Mouse (Mus musculus): ENCODE data around the gene Mcts2. TPM values are rescaled to one million over a fixed set of nuclear protein-coding genes. Genes with fewer than 3 reads are reported as not detected.
A peak's percentile ranks its signal among the peaks of the same experiment; 100 is the strongest.

Mcts2 gene
- polyA plus RNA-seq, 1 experiment = 4.4 TPM

GRCm38 (mm10) chr2:152734501-152734900, 47.7 kb downstream of the Mcts2 start:
- TF ChIP-seq POLR2A (IDR thresholded peaks at IDR 0.05; ENCODE audit: control insufficient read depth, extremely low read depth, insufficient read depth, low read length, poor library complexity) (no peak), CTCF (IDR thresholded peaks at IDR 0.05; ENCODE audit: borderline replicate concordance, control insufficient read depth, extremely low read depth, insufficient read depth, low read length, poor library complexity) (no peak)

GRCm38 (mm10) chr2:152734984-152735383, 48.1 kb downstream of the Mcts2 start:
- Histone ChIP-seq H3K4me1 (replicated peaks; ENCODE audit: control insufficient read depth, insufficient read depth, low read length) (peaks cover 23% of the 10 kb centered on the region), H3K4me3 (ENCODE audit: control insufficient read depth, insufficient read depth, low read length) (no peak overlapping the region), H3K36me3 (ENCODE audit: control insufficient read depth, insufficient read depth, low read length) (no peaks in the 10 kb centered on the region), H3K27me3 (ENCODE audit: control insufficient read depth, insufficient read depth, low read length) (peaks cover 22% of the 10 kb centered on the region), H3K27ac (ENCODE audit: control insufficient read depth, insufficient read depth, low read length) (no peak overlapping the region)
- WGBS = 2% methylated on average over 28 of the region's 28 CpGs
- TF ChIP-seq CTCF (IDR thresholded peaks at IDR 0.05; ENCODE audit: borderline replicate concordance, control insufficient read depth, extremely low read depth, insufficient read depth, low read length, poor library complexity) (no peak), POLR2A (IDR thresholded peaks at IDR 0.05; ENCODE audit: control insufficient read depth, extremely low read depth, insufficient read depth, low read length, poor library complexity) (no peak)
- peak; percentile 81 for DNase-seq

More at GRCm38 (mm10) chr2:152734501-152734900, 47.7 kb downstream of the Mcts2 start:
- Histone ChIP-seq H3K4me1 (replicated peaks; ENCODE audit: control insufficient read depth, insufficient read depth, low read length) (peaks cover 20% of the 10 kb centered on the region), H3K27ac (ENCODE audit: control insufficient read depth, insufficient read depth, low read length) (no peak overlapping the region), H3K4me3 (ENCODE audit: control insufficient read depth, insufficient read depth, low read length) (no peak overlapping the region), H3K36me3 (ENCODE audit: control insufficient read depth, insufficient read depth, low read length) (no peaks in the 10 kb centered on the region), H3K27me3 (ENCODE audit: control insufficient read depth, insufficient read depth, low read length) (peaks cover 22% of the 10 kb centered on the region)
- 31% methylated on average over 10 of the region's 10 CpGs for WGBS
- no peak for DNase-seq

GRCm38 (mm10) chr2:152736090-152736601, 49.3 kb downstream of the Mcts2 start, which contains the start of gene Id1:
Gene Id1, plus strand, starts transcription at chr2:152736251.
- TF ChIP-seq POLR2A (IDR thresholded peaks at IDR 0.05; ENCODE audit: control insufficient read depth, extremely low read depth, insufficient read depth, low read length, poor library complexity) (no peak), CTCF (IDR thresholded peaks at IDR 0.05; ENCODE audit: borderline replicate concordance, control insufficient read depth, extremely low read depth, insufficient read depth, low read length, poor library complexity) (no peak; the same call in 1 of the 2 replicates)
- under 1% methylated on average over 28 of the region's 28 CpGs for WGBS
- peak; percentile 59 for DNase-seq
- Histone ChIP-seq H3K4me1 (replicated peaks; ENCODE audit: control insufficient read depth, insufficient read depth, low read length) (peaks cover 23% of the 10 kb centered on the region), H3K27ac (ENCODE audit: control insufficient read depth, insufficient read depth, low read length) (no peak within 1 kb of the TSS), H3K4me3 (ENCODE audit: control insufficient read depth, insufficient read depth, low read length) (peak within 1 kb of the TSS; percentile 44), H3K27me3 (ENCODE audit: control insufficient read depth, insufficient read depth, low read length) (peaks cover 22% of the 10 kb centered on the region), H3K36me3 (ENCODE audit: control insufficient read depth, insufficient read depth, low read length) (no peaks in the 10 kb centered on the region)

- 4% methylated on average over 22 of the region's 22 CpGs for WGBS
- TF ChIP-seq POLR2A (IDR thresholded peaks at IDR 0.05; ENCODE audit: control insufficient read depth, extremely low read depth, insufficient read depth, low read length, poor library complexity) (no peak), CTCF (IDR thresholded peaks at IDR 0.05; ENCODE audit: borderline replicate concordance, control insufficient read depth, extremely low read depth, insufficient read depth, low read length, poor library complexity) (no peak)
- no peak for DNase-seq
- H3K4me3 ChIP-seq (ENCODE audit: control insufficient read depth, insufficient read depth, low read length) = peak overlapping the region; percentile 44
- H3K27me3 ChIP-seq (ENCODE audit: control insufficient read depth, insufficient read depth, low read length) = peaks cover 22% of the 10 kb centered on the region
- H3K36me3 ChIP-seq (ENCODE audit: control insufficient read depth, insufficient read depth, low read length) = no peaks in the 10 kb centered on the region
- no peak overlapping the region for H3K27ac ChIP-seq (ENCODE audit: control insufficient read depth, insufficient read depth, low read length)
- H3K4me1 ChIP-seq (replicated peaks; ENCODE audit: control insufficient read depth, insufficient read depth, low read length) = peaks cover 28% of the 10 kb centered on the region
These were observed 49.9 kb downstream of the Mcts2 start for GRCm38 (mm10) chr2:152736748-152737147.

Other genes with a start within 250 kb of the Mcts2 start
- not detected in 2 replicates for gene Defb23, start 222.4 kb upstream of the Mcts2 start, polyA plus RNA-seq (2012; rRNA removed)
- not detected in 2 replicates for gene Defb20, start 210.0 kb upstream of the Mcts2 start, polyA plus RNA-seq (2012; rRNA removed)
- 0.24 TPM in 1 of 2 replicates, not detected in the other for gene Defb22, start 196.9 kb upstream of the Mcts2 start, polyA plus RNA-seq (2012; rRNA removed)
- gene Defb26, start 175.3 kb upstream of the Mcts2 start, polyA plus RNA-seq (2012; rRNA removed) = not detected in 2 replicates
- not detected in 2 replicates for gene Defb28, start 168.8 kb upstream of the Mcts2 start, polyA plus RNA-seq (2012; rRNA removed)
- gene Defb29, start 146.9 kb upstream of the Mcts2 start, polyA plus RNA-seq (2012; rRNA removed) = not detected in 2 replicates
- not detected in 2 replicates for gene Gm17416, start 117.7 kb upstream of the Mcts2 start, polyA plus RNA-seq (2012; rRNA removed)
- gene Defb21, start 114.3 kb upstream of the Mcts2 start, polyA plus RNA-seq (2012; rRNA removed) = not detected in 2 replicates
- gene Defb19, start 106.7 kb upstream of the Mcts2 start, polyA plus RNA-seq (2012; rRNA removed) = 1.5 and 1.7 TPM in 2 replicates
- not detected in 2 replicates for gene Defb45, start 87.6 kb upstream of the Mcts2 start, polyA plus RNA-seq (2012; rRNA removed)
- not detected in 2 replicates for gene Defb36, start 82.7 kb upstream of the Mcts2 start, polyA plus RNA-seq (2012; rRNA removed)
- 1.7 and 2.0 TPM in 2 replicates for gene Defb25, start 64.0 kb upstream of the Mcts2 start, polyA plus RNA-seq (2012; rRNA removed)
- 2.9 and 3.3 TPM in 2 replicates for gene Rem1, start 60.1 kb upstream of the Mcts2 start, polyA plus RNA-seq (2012; rRNA removed)
- gene H13, start 17.6 kb upstream of the Mcts2 start, polyA plus RNA-seq (2012; rRNA removed) = 270 and 324 TPM in 2 replicates
- 54.6 and 66.4 TPM in 2 replicates for gene Id1, start 49.2 kb downstream of the Mcts2 start, polyA plus RNA-seq (2012; rRNA removed)
- gene Cox4i2, start 67.1 kb downstream of the Mcts2 start, polyA plus RNA-seq (2012; rRNA removed) = 1.6 and 1.9 TPM in 2 replicates
- gene Bcl2l1, start 144.7 kb downstream of the Mcts2 start, polyA plus RNA-seq (2012; rRNA removed) = 205 and 207 TPM in 2 replicates
- 16.1 and 19.1 TPM in 2 replicates for gene Tpx2, start 160.9 kb downstream of the Mcts2 start, polyA plus RNA-seq (2012; rRNA removed)
- gene Mylk2, start 224.3 kb downstream of the Mcts2 start, polyA plus RNA-seq (2012; rRNA removed) = 0.20 and 0.34 TPM in 2 replicates
- 7.7 and 8.6 TPM in 2 replicates for gene Foxs1, start 246.2 kb downstream of the Mcts2 start, polyA plus RNA-seq (2012; rRNA removed)

Measured in thymus, adult 2 months (tissue).